Mouse (Mus musculus) kidney, adult 2 months (tissue): Measurements from ENCODE around the gene 9130409I23Rik.

Experiments
- CTCF ChIP-seq: fragments of 200-500 bp; conservative IDR thresholded peaks from 2 replicates; pipeline ENCODE4 v1.5.1; 2011; ENCODE audit warnings: low read depth, mild to moderate bottlenecking, control low read depth, low read length, moderate library complexity, mixed read lengths; ENCODE audit not compliant: insufficient read depth, insufficient read length
- POLR2A ChIP-seq: fragments of 200-500 bp; IDR thresholded peaks from one replicate; pipeline ENCODE4 v1.6.1; 2011; ENCODE audit warnings: low read depth, low read length, control low read depth

- TF ChIP-seq POLR2A: no peak
- no peak for TF ChIP-seq CTCF
These were observed 13.4 kb upstream of the 9130409I23Rik start for GRCm38 (mm10) chr1:181037623-181038022.
